Mouse (Mus musculus) midbrain, embryonic 15.5 days (tissue): Measurements from ENCODE around the gene Grasp. TPM values are rescaled to one million over a fixed set of nuclear protein-coding genes. Genes with fewer than 3 reads are reported as not detected.
A peak's percentile ranks its signal among the peaks of the same experiment; 100 is the strongest.

Experiments used
- ATAC-seq: fragments of 200-750 bp; cut with Nextera tagmentation; replicated peaks from 2 replicates; pipeline ENCODE4 v1.8.0; 2017; ENCODE audit warnings: moderate TSS enrichment
- H3K27ac ChIP-seq: fragments of 300-500 bp; sonication (generic); 2 replicates; pipeline ENCODE4 v1.5.1; 2015; ENCODE audit warnings: mild to moderate bottlenecking, inconsistent platforms
- H3K27me3 ChIP-seq: fragments of 300-500 bp; sonication (generic); replicated peaks from 2 replicates; pipeline ENCODE4 v1.6.1; 2015; ENCODE audit warnings: inconsistent platforms
- H3K36me3 ChIP-seq: fragments of 300-500 bp; sonication (generic); replicated peaks from 2 replicates; pipeline ENCODE4 v1.6.1; 2015; ENCODE audit warnings: inconsistent platforms
- H3K4me1 ChIP-seq: fragments of 300-500 bp; sonication (generic); 2 replicates; pipeline ENCODE4 v1.6.1; 2015; ENCODE audit warnings: inconsistent platforms
- H3K4me2 ChIP-seq: fragments of 300-500 bp; sonication (generic); 2 replicates; pipeline ENCODE4 v1.6.1; 2015; ENCODE audit warnings: inconsistent platforms, mild to moderate bottlenecking, moderate library complexity
- H3K4me3 ChIP-seq: fragments of 300-500 bp; sonication (generic); 2 replicates; pipeline ENCODE4 v1.5.1; 2015; ENCODE audit warnings: mild to moderate bottlenecking, inconsistent platforms
- H3K9ac ChIP-seq: fragments of 300-500 bp; sonication (generic); 2 replicates; pipeline ENCODE4 v1.6.1; 2015; ENCODE audit warnings: mild to moderate bottlenecking, inconsistent platforms
- H3K9me3 ChIP-seq: fragments of 300-500 bp; sonication (generic); 2 replicates; pipeline ENCODE4 v1.6.1; 2016; ENCODE audit warnings: inconsistent platforms
- WGBS: fragments of 180-500 bp; shearing (Covaris S2); methylation state at CpG from one replicate; pipeline ENCODE4 v1.1.7; 2015; ENCODE audit warnings: mixed read lengths; 5-methylcytosine and 5-hydroxymethylcytosine counted together
- polyA plus RNA-seq: library from polyadenylated mRNA; unstranded; fragments of >200 nt; fragmentation: Nextera tagmentation; extraction: Ambion mirVana; gene quantifications from 2 replicates; pipeline ENCODE4 v1.2.1, GENCODE M21; 2015

Grasp gene
- polyA plus RNA-seq, 1 experiment from 2014 or later: 1.3 TPM

DNA sequence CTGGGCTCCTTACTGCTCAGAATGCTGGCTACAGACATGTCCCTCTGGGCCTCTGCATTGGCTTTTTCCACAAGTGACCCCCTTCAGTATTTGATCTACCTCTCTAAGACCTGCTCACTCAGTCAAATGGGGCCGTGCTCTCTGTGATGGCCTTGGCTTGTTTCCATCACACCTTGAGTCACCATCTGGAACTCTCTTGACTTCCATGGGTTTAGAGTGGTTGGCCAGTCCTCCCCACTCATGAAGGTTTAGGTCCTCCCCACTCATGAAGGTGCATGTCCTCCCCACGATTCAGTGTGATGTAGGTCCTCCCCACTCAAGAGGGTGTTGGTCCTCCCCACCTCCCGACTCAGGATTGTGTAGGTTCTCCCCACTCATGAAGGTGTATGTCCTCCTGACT lies 9.2 kb downstream of the Grasp start:
- Histone ChIP-seq H3K36me3 (no peaks in the 10 kb centered on the region), H3K27ac (no peak overlapping the region), H3K9me3 (no peaks in the 10 kb centered on the region), H3K4me1 (no peaks in the 10 kb centered on the region; the same call in 1 of the 2 replicates), H3K27me3 (no peaks in the 10 kb centered on the region), H3K9ac (no peak overlapping the region), H3K4me2 (no peak overlapping the region), H3K4me3 (no peak overlapping the region)
- WGBS: 88% methylated on average over 3 of the region's 3 CpGs
- ATAC-seq: no peak

DNA sequence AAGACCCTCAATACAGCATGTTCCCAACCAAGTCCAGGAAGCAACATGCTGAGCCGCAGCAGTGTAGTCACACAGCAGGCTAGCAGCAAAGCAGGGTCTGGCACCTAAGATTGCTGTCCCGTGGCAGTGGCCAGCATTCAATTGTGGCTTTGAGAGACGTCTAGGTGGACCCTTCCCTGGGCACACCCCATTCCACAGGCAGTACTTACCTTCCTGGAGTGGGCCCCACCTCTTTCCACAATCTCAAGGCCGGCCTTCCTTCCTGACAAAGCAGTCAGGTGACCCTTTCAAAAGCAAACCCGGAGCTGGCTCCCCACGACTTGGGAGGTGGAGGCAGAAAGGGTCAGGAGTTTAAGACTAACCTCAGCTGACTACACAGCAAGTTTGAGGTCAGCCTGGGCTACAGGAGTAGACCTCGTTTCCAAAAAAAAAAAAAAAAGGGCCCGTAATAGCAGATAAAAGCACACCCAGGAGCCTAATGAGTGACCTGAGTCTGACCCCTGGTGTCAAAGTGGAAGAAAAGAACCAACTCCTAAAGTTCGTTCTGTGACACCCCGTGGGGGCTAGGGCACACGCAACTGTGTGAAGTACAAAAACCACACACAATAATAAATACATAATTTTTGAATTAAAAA lies 9.8 kb downstream of the Grasp start:
- Histone ChIP-seq H3K27ac (no peak overlapping the region), H3K4me2 (no peak overlapping the region), H3K4me1 (peaks cover 1% of the 10 kb centered on the region; the same call in 1 of the 2 replicates), H3K27me3 (no peaks in the 10 kb centered on the region), H3K9me3 (no peaks in the 10 kb centered on the region), H3K36me3 (no peaks in the 10 kb centered on the region), H3K4me3 (no peak overlapping the region), H3K9ac (no peak overlapping the region)
- ATAC-seq: no peak
- 31% methylated on average over 11 of the region's 11 CpGs for WGBS

DNA sequence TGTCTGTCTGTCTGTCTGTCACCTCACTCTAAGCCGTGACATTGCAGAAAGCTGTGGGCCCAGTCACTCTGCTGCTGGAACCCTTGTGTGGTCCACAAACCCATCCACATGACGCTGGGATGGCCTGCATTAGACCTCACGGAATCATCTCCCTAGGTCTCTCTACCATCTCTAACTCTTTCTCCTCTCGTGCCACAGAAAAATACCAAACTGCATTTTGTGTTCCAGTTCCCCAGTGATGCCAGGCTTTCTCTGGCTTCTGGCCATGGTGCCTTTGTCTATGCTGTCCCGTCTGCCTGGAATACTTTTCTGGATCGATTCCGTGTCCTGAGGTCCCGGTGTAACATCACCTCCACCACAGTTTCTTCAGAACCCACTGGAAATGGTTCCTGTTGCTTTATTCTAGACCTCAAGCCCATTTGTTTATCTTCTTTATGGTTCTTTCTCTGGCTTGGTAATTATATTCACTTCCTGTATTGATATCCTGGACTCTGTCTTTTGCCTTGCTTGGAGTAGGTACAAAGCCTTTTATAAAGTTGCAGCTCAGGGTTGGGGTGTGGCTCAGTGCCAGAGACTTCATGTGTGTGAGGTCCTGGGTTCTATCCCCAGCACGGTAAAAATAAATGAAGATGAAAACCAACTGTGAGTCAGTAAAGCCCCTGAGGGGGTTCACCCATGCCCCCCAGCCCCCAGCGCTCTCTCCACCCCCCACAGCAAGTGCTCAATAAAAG lies 10.8 kb downstream of the Grasp start:
- H3K4me3 ChIP-seq: no peak overlapping the region
- H3K9me3 ChIP-seq: no peaks in the 10 kb centered on the region
- peaks cover 8% of the 10 kb centered on the region for H3K4me1 ChIP-seq
- WGBS: 65% methylated on average over 10 of the region's 10 CpGs
- no peaks in the 10 kb centered on the region for H3K36me3 ChIP-seq
- H3K27ac ChIP-seq: no peak overlapping the region
- no peak for ATAC-seq
- no peaks in the 10 kb centered on the region for H3K27me3 ChIP-seq
- H3K4me2 ChIP-seq: no peak overlapping the region
- H3K9ac ChIP-seq: no peak overlapping the region

GRCm38 (mm10) chr15:101235342-101235698 lies 11.3 kb downstream of the Grasp start:
- H3K9me3 ChIP-seq: no peaks in the 10 kb centered on the region
- H3K4me2 ChIP-seq: no peak overlapping the region
- no peaks in the 10 kb centered on the region for H3K36me3 ChIP-seq
- 39% methylated on average over 5 of the region's 5 CpGs for WGBS
- H3K4me1 ChIP-seq: peaks cover 8% of the 10 kb centered on the region
- no peak overlapping the region for H3K27ac ChIP-seq
- H3K27me3 ChIP-seq: no peaks in the 10 kb centered on the region
- ATAC-seq: no peak
- H3K4me3 ChIP-seq: no peak overlapping the region
- no peak overlapping the region for H3K9ac ChIP-seq

GRCm38 (mm10) chr15:101235728-101236327 lies 11.8 kb downstream of the Grasp start:
- Histone ChIP-seq H3K4me2 (no peak overlapping the region), H3K36me3 (no peaks in the 10 kb centered on the region), H3K4me3 (no peak overlapping the region), H3K27ac (no peak overlapping the region), H3K9me3 (no peaks in the 10 kb centered on the region), H3K9ac (no peak overlapping the region), H3K4me1 (peaks cover 9% of the 10 kb centered on the region), H3K27me3 (no peaks in the 10 kb centered on the region)
- WGBS: 42% methylated on average over 12 of the region's 12 CpGs
- no peak for ATAC-seq

- no peaks in the 10 kb centered on the region for H3K9me3 ChIP-seq
- WGBS: 5% methylated on average over 3 of the region's 3 CpGs
- no peak overlapping the region for H3K27ac ChIP-seq
- H3K4me3 ChIP-seq: no peak overlapping the region
- no peak for ATAC-seq
- H3K27me3 ChIP-seq: no peaks in the 10 kb centered on the region
- no peak overlapping the region for H3K4me2 ChIP-seq
- peaks cover 12% of the 10 kb centered on the region for H3K4me1 ChIP-seq
- H3K36me3 ChIP-seq: no peaks in the 10 kb centered on the region
- H3K9ac ChIP-seq: no peak overlapping the region
Observed at GRCm38 (mm10) chr15:101236878-101237277, 12.9 kb downstream of the Grasp start.

DNA sequence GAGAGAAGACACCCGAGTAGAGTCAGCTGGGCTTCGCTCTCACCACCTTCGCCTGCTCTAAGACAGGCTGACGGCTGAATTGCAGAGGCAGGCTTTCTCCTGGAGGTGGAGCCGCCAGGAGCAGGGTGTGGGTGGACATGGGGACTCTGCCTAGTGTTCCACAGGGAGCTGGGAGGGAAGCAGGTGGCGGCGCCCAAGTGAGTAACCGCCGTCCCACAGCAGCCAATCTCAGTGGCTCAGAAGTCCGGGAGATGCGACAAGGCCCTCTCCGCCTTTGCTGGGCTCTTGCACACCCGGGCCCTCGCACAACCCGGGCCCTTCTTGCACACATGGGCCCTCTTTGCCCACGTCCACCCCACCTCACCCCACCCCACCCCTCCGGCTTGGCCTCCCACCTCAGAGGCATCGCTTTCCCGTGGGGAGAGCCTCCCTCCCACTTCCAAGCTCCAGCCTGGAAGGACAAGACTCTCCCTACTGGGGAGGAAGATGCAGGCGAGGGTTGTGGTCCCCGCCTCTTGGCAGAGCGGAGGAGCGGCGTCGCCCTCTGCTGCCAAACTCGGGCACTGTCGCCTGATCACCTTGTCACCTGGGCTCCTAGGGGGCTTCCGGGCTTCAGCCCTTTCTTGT lies 15.0 kb downstream of the Grasp start:
- peak overlapping the region; percentile 31; the same call in 1 of the 2 replicates for H3K9ac ChIP-seq
- H3K4me2 ChIP-seq: peak overlapping the region; percentile 55
- H3K36me3 ChIP-seq: no peaks in the 10 kb centered on the region
- no peak overlapping the region for H3K27ac ChIP-seq
- H3K27me3 ChIP-seq: no peaks in the 10 kb centered on the region
- H3K4me1 ChIP-seq: peaks cover 12% of the 10 kb centered on the region
- WGBS: 5% methylated on average over 28 of the region's 28 CpGs
- peak; percentile 48 for ATAC-seq
- peak overlapping the region; percentile 28 for H3K4me3 ChIP-seq
- no peaks in the 10 kb centered on the region for H3K9me3 ChIP-seq

- H3K4me1 ChIP-seq: peaks cover 12% of the 10 kb centered on the region
- no peak for ATAC-seq
- no peaks in the 10 kb centered on the region for H3K36me3 ChIP-seq
- H3K4me3 ChIP-seq: no peak overlapping the region
- H3K27me3 ChIP-seq: no peaks in the 10 kb centered on the region
- no peak overlapping the region for H3K9ac ChIP-seq
- no peak overlapping the region for H3K4me2 ChIP-seq
- H3K9me3 ChIP-seq: no peaks in the 10 kb centered on the region
- H3K27ac ChIP-seq: no peak overlapping the region
- 68% methylated on average over 8 of the region's 8 CpGs for WGBS
Observed at GRCm38 (mm10) chr15:101239821-101240220, 15.8 kb downstream of the Grasp start.

DNA sequence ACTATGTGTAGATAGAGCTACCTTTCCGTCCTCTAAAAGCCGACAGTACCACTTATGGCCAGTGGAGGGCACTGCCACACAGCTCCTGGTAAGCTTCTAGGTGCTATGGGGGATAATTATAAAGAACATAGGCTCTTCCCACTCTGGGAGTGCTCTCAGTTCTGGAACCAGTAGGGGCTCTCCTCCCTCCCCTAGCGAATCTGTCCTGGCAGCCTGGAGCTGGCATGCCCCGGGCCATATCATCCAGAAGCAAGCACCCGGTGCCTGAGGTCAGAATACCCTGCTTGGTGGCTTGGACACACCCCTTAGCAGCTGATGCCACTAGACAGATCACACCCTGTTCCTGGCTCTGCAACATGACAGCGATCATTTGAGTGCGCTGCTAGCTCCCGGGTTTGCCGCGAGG lies 16.8 kb downstream of the Grasp start:
- peak overlapping the region; percentile 35; the same call in 1 of the 2 replicates for H3K9ac ChIP-seq
- peaks cover 14% of the 10 kb centered on the region for H3K4me1 ChIP-seq
- H3K27me3 ChIP-seq: no peaks in the 10 kb centered on the region
- H3K4me2 ChIP-seq: peak overlapping the region; percentile 43
- peak overlapping the region; percentile 15; the same call in 1 of the 2 replicates for H3K4me3 ChIP-seq
- H3K36me3 ChIP-seq: no peaks in the 10 kb centered on the region
- 13% methylated on average over 10 of the region's 10 CpGs for WGBS
- no peaks in the 10 kb centered on the region for H3K9me3 ChIP-seq
- peak; percentile 28 for ATAC-seq
- no peak overlapping the region for H3K27ac ChIP-seq

- peaks cover 15% of the 10 kb centered on the region for H3K4me1 ChIP-seq
- peak overlapping the region; percentile 35; the same call in 1 of the 2 replicates for H3K9ac ChIP-seq
- no peaks in the 10 kb centered on the region for H3K9me3 ChIP-seq
- 68% methylated on average over 9 of the region's 9 CpGs for WGBS
- H3K27ac ChIP-seq: no peak overlapping the region
- no peaks in the 10 kb centered on the region for H3K36me3 ChIP-seq
- no peaks in the 10 kb centered on the region for H3K27me3 ChIP-seq
- H3K4me3 ChIP-seq: no peak overlapping the region
- peak overlapping the region; percentile 43 for H3K4me2 ChIP-seq
- no peak for ATAC-seq
Observed at GRCm38 (mm10) chr15:101241236-101241635, 17.2 kb downstream of the Grasp start.

- no peak overlapping the region for H3K4me3 ChIP-seq
- no peaks in the 10 kb centered on the region for H3K27me3 ChIP-seq
- H3K9me3 ChIP-seq: no peaks in the 10 kb centered on the region
- no peak for ATAC-seq
- 80% methylated on average over 9 of the region's 9 CpGs for WGBS
- H3K4me2 ChIP-seq: no peak overlapping the region
- no peak overlapping the region for H3K27ac ChIP-seq
- no peak overlapping the region for H3K9ac ChIP-seq
- no peaks in the 10 kb centered on the region for H3K36me3 ChIP-seq
- H3K4me1 ChIP-seq: peaks cover 16% of the 10 kb centered on the region
Observed at GRCm38 (mm10) chr15:101241853-101242252, 17.9 kb downstream of the Grasp start.

GRCm38 (mm10) chr15:101242645-101243044 lies 18.7 kb downstream of the Grasp start:
- H3K36me3 ChIP-seq: no peaks in the 10 kb centered on the region
- H3K27me3 ChIP-seq: no peaks in the 10 kb centered on the region
- WGBS: 20% methylated on average over 8 of the region's 8 CpGs
- H3K4me2 ChIP-seq: no peak overlapping the region
- H3K4me3 ChIP-seq: no peak overlapping the region
- H3K9ac ChIP-seq: no peak overlapping the region
- H3K27ac ChIP-seq: no peak overlapping the region
- no peaks in the 10 kb centered on the region for H3K9me3 ChIP-seq
- no peak for ATAC-seq
- H3K4me1 ChIP-seq: peaks cover 21% of the 10 kb centered on the region
